Mouse (Mus musculus): ENCODE measurements at regions not wholly inside any gene's neighbourhood (a gene's known extent, or its start where the extent isn't known, plus 50 kb on each side); places are given as distances from the start of the nearest gene placed in this dataset.

DNA sequence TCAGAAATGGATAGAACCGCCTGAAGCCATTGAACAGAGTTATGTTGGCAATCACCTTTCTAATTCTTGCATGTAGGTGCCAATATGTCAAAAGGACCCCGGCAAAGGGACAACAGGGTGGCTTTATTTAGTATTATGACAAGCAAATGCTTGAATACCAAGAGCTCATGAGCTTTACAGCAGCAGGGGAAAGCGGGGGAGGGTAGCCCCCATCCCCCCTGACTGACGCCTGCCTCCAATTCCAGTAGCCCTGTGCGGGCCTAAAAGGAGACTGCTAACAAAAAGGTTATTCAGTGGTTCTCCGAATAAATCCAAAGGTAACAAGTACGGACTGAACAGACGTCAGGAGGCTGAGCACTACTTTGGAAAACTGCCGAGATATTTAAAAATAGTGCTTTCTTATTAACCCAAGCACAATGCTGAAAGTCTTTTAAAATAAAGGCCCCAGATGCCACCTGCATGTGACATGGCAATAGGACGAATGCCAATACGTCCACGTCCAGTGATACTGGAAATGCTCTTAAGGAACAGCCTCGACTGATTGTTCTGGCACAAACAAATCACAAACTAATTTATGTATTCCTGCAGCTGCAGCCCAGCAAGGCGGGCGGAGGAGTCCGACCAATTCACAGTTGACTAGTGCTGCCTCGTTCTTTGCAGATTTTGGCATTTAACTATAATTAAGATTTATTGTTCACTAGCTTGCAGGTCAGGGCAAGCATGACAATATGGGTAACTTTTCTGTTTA, 771.7 kb upstream of the Car8 start:
- peak overlapping the region; percentile 76 for H3K27ac ChIP-seq
- WGBS: 21% methylated on average over 17 of the region's 17 CpGs
- H3K9me3 ChIP-seq: no peaks in the 10 kb centered on the region
- peak overlapping the region; percentile 27; the same call in 1 of the 2 replicates for H3K4me2 ChIP-seq
- no peaks in the 10 kb centered on the region for H3K36me3 ChIP-seq (replicated peaks)
- H3K4me1 ChIP-seq: peaks cover 48% of the 10 kb centered on the region
- peak; percentile 75 for ATAC-seq (ENCODE audit: low FRiP score)
- no peak overlapping the region for H3K4me3 ChIP-seq (replicated peaks)
- no peak overlapping the region for H3K9ac ChIP-seq
- H3K27me3 ChIP-seq: peaks cover 10% of the 10 kb centered on the region; the same call in 1 of the 2 replicates

DNA sequence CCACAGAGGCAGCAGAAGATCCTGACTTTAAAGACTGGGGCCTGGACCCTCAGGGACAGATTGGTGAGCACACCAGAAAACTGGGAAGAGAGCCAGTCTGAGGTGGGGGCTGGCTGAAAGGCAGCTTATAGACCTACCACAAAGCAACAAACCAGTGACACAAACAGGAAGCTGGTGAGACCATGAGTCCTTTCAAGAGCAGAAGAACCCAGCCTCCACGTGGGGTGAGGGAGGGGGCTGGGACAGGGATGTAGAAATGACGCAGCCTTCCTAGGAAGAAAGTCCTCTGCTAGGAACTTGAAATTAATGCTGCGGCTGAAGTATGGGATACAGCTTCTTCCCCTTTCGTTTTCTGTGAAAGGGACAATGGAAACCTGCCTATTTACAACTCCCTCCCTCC, 770.8 kb upstream of the Car8 start:
- no peak overlapping the region for H3K4me2 ChIP-seq
- H3K27ac ChIP-seq: peak overlapping the region; percentile 76; the same call in 1 of the 2 replicates
- WGBS: 55% methylated on average over 4 of the region's 4 CpGs
- peaks cover 7% of the 10 kb centered on the region; the same call in 1 of the 2 replicates for H3K27me3 ChIP-seq
- peaks cover 41% of the 10 kb centered on the region for H3K4me1 ChIP-seq
- no peaks in the 10 kb centered on the region for H3K36me3 ChIP-seq (replicated peaks)
- ATAC-seq (ENCODE audit: low FRiP score): no peak
- no peak overlapping the region for H3K4me3 ChIP-seq (replicated peaks)
- H3K9ac ChIP-seq: no peak overlapping the region
- H3K9me3 ChIP-seq: no peaks in the 10 kb centered on the region

GRCm38 (mm10) chr4:9005938-9006626, 767.2 kb upstream of the Car8 start:
- Histone ChIP-seq H3K27me3 (no peaks in the 10 kb centered on the region), H3K4me1 (peaks cover 24% of the 10 kb centered on the region), H3K9ac (no peak overlapping the region), H3K4me3 (replicated peaks) (no peak overlapping the region), H3K36me3 (replicated peaks) (no peaks in the 10 kb centered on the region), H3K27ac (no peak overlapping the region), H3K9me3 (no peaks in the 10 kb centered on the region), H3K4me2 (no peak overlapping the region)
- 14% methylated on average over 8 of the region's 8 CpGs for WGBS
- no peak for ATAC-seq (ENCODE audit: low FRiP score)

DNA sequence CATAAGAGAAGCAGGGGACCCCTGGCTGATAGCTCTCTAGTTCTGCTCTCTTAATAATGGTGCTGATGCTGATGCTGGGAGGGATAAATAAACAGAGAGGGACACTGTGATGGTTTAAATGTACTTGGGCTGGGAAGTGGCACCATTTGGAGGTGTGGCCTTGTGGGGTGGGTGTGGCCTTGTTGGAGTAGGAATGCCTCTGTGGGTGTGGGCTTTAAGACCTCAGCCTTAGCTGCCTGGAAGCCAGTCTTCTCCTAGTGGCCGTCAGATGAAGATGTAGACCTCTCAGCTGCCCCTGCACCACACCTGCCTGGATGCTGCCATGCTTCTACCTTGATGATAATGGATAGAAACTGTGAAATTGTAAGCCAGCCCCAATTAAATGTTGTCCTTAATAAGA, 765.0 kb upstream of the Car8 start:
- Histone ChIP-seq H3K27ac (no peak overlapping the region), H3K4me3 (replicated peaks) (no peak overlapping the region), H3K27me3 (no peaks in the 10 kb centered on the region), H3K9me3 (no peaks in the 10 kb centered on the region), H3K9ac (no peak overlapping the region), H3K4me2 (no peak overlapping the region), H3K36me3 (replicated peaks) (no peaks in the 10 kb centered on the region), H3K4me1 (peaks cover 6% of the 10 kb centered on the region)
- 85% methylated on average over 1 of the region's 1 CpGs for WGBS
- ATAC-seq (ENCODE audit: low FRiP score): no peak

DNA sequence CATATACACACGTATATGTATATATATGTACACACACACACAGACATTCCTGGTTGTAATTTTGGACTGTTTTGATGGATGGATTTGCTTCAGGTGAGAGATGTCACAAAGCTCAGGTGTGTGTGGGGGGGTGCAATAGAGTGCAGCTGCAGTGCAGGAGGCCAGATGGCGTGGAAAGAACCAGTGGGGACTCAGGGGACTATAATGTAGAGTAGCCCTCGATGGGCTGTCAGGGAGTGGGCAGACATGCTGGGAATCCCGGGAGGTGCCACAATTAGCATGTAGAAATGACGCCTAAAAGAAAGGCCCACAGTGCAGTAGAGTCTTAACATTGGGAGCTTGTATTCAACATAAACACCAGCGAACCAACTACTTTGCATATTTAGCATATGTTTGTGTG, 763.5 kb upstream of the Car8 start:
- H3K4me3 ChIP-seq (replicated peaks): no peak overlapping the region
- H3K27me3 ChIP-seq: no peaks in the 10 kb centered on the region
- H3K4me2 ChIP-seq: no peak overlapping the region
- no peak overlapping the region for H3K9ac ChIP-seq
- 63% methylated on average over 6 of the region's 6 CpGs for whole genome bisulfite sequencing
- no peak overlapping the region for H3K27ac ChIP-seq
- H3K36me3 ChIP-seq (replicated peaks): no peaks in the 10 kb centered on the region
- H3K4me1 ChIP-seq: peaks cover 6% of the 10 kb centered on the region
- no peak for ATAC-seq (ENCODE audit: low FRiP score)
- no peaks in the 10 kb centered on the region for H3K9me3 ChIP-seq

GRCm38 (mm10) chr4:8998606-8999005, 759.8 kb upstream of the Car8 start:
- 88% methylated on average over 4 of the region's 4 CpGs for WGBS
- Histone ChIP-seq H3K9me3 (no peaks in the 10 kb centered on the region), H3K9ac (no peak overlapping the region), H3K4me3 (replicated peaks) (no peak overlapping the region), H3K4me2 (no peak overlapping the region), H3K27ac (no peak overlapping the region), H3K4me1 (no peaks in the 10 kb centered on the region), H3K27me3 (no peaks in the 10 kb centered on the region), H3K36me3 (replicated peaks) (no peaks in the 10 kb centered on the region)
- ATAC-seq (ENCODE audit: low FRiP score): no peak

DNA sequence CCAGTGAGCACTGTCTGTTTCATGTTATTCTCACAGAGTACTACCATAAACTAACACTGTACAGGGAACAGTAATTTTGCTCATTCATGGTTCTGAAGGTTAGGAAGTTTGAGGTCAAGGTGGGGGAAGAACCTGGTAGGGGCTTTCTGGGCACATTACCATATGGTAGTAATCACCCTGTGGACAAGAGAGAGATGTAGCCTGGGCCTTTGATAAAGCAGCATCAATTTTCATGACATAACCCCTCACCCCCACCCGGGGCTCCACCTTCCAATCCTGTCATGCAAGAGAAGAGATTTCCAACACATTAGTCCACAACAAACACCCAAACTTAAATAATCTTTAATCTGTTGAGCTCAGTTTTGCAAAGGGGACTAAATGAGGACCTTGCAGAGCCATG, 753.3 kb upstream of the Car8 start:
- no peaks in the 10 kb centered on the region for H3K9me3 ChIP-seq
- H3K4me2 ChIP-seq: no peak overlapping the region
- H3K27me3 ChIP-seq: peaks cover 3% of the 10 kb centered on the region; the same call in 1 of the 2 replicates
- H3K36me3 ChIP-seq (replicated peaks): no peaks in the 10 kb centered on the region
- ATAC-seq (ENCODE audit: low FRiP score): no peak
- H3K4me1 ChIP-seq: peaks cover 29% of the 10 kb centered on the region
- WGBS: 89% methylated on average over 1 of the region's 1 CpGs
- H3K4me3 ChIP-seq (replicated peaks): no peak overlapping the region
- no peak overlapping the region for H3K9ac ChIP-seq
- no peak overlapping the region for H3K27ac ChIP-seq

- Histone ChIP-seq H3K9ac (no peak overlapping the region), H3K4me2 (no peak overlapping the region), H3K27ac (no peak overlapping the region), H3K4me3 (replicated peaks) (no peak overlapping the region), H3K9me3 (no peaks in the 10 kb centered on the region), H3K4me1 (peaks cover 36% of the 10 kb centered on the region), H3K36me3 (replicated peaks) (no peaks in the 10 kb centered on the region), H3K27me3 (peaks cover 6% of the 10 kb centered on the region; the same call in 1 of the 2 replicates)
- no peak for ATAC-seq (ENCODE audit: low FRiP score)
- 80% methylated on average over 5 of the region's 5 CpGs for WGBS
These were observed 751.7 kb upstream of the Car8 start for GRCm38 (mm10) chr4:8990551-8990950.

- peaks cover 9% of the 10 kb centered on the region; the same call in 1 of the 2 replicates for H3K27me3 ChIP-seq
- ATAC-seq (ENCODE audit: low FRiP score): 0 out of 2 replicates have a peak, but pooled peaks have one; percentile 36
- H3K4me1 ChIP-seq: peaks cover 36% of the 10 kb centered on the region
- no peaks in the 10 kb centered on the region for H3K9me3 ChIP-seq
- no peak overlapping the region for H3K4me3 ChIP-seq (replicated peaks)
- WGBS: 31% methylated on average over 6 of the region's 6 CpGs
- H3K9ac ChIP-seq: no peak overlapping the region
- H3K36me3 ChIP-seq (replicated peaks): no peaks in the 10 kb centered on the region
- no peak overlapping the region for H3K4me2 ChIP-seq
- peak overlapping the region; percentile 3; the same call in 1 of the 2 replicates for H3K27ac ChIP-seq
These were observed 750.8 kb upstream of the Car8 start for GRCm38 (mm10) chr4:8989614-8990013.

DNA sequence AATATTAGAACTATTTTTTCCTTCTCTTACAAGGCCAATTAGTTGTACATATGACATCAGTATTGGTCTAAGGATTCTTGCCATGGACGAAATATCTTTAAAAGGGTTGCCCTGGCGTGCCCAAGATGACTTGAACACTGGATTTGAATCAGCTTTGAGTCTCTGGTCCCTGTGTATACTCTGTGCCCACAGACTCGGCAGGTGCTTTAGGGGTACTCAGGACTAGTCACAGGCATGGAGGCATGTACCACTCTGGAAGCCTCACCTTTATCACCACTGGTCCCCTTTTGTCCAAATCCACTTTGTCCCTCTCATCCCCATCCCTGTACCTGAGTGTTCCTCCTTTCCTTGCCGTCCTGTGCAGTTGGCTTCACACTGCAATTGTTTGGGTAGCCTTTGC, 750.3 kb upstream of the Car8 start:
- peaks cover 9% of the 10 kb centered on the region; the same call in 1 of the 2 replicates for H3K27me3 ChIP-seq
- H3K9ac ChIP-seq: no peak overlapping the region
- no peaks in the 10 kb centered on the region for H3K9me3 ChIP-seq
- no peak overlapping the region for H3K4me2 ChIP-seq
- no peak overlapping the region for H3K27ac ChIP-seq
- WGBS: 81% methylated on average over 4 of the region's 4 CpGs
- peaks cover 36% of the 10 kb centered on the region for H3K4me1 ChIP-seq
- ATAC-seq (ENCODE audit: low FRiP score): no peak
- H3K36me3 ChIP-seq (replicated peaks): no peaks in the 10 kb centered on the region
- no peak overlapping the region for H3K4me3 ChIP-seq (replicated peaks)

GRCm38 (mm10) chr4:8988345-8988733, 749.5 kb upstream of the Car8 start:
- no peak for ATAC-seq (ENCODE audit: low FRiP score)

DNA sequence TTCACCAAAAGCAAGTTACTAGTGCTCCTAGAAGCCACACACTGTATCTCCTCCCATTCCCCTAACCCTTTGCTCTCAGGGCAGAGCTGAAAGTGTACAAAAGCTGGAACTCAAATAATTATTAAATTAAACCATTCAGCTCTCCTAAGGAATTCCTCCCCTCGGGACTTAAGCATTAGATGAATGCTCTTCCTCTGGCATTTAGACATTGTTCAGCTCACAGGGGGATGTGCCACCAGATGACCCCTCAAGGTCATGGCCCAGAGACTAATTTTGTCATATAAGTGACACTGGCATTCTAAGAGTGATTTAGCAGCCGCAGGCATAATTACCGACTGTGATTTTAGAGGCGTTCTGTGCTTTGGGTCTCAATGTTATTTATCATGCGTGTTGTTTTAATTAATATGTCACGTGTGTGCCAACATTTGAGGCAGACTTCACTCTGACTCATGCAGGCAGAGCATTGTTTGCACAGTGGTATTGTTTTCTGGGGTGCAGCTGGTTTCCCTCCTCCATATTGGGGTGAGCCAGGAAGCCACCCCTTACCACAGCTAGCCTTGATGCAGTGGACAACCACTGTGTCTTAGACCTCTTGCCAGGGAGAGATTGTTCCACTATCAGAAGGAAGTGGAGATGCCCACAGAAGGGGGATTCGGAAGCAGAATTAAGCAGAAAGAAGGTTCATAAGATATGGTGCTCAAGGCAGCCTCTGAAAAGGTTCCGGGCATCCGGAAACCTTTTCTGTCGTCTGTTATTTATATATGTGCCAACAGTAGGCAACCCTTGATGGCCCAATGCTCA, 748.9 kb upstream of the Car8 start:
- Histone ChIP-seq H3K36me3 (replicated peaks) (no peaks in the 10 kb centered on the region), H3K9ac (no peak overlapping the region), H3K27ac (no peak overlapping the region), H3K4me1 (peaks cover 36% of the 10 kb centered on the region), H3K9me3 (no peaks in the 10 kb centered on the region), H3K27me3 (peaks cover 9% of the 10 kb centered on the region; the same call in 1 of the 2 replicates), H3K4me3 (replicated peaks) (no peak overlapping the region), H3K4me2 (no peak overlapping the region)
- WGBS: 55% methylated on average over 10 of the region's 10 CpGs
- ATAC-seq (ENCODE audit: low FRiP score): no peak

More at GRCm38 (mm10) chr4:8988345-8988733, 749.5 kb upstream of the Car8 start:
- peaks cover 36% of the 10 kb centered on the region for H3K4me1 ChIP-seq
- H3K27ac ChIP-seq: no peak overlapping the region
- no peak overlapping the region for H3K4me2 ChIP-seq
- H3K9me3 ChIP-seq: no peaks in the 10 kb centered on the region
- H3K27me3 ChIP-seq: peaks cover 9% of the 10 kb centered on the region; the same call in 1 of the 2 replicates
- H3K4me3 ChIP-seq (replicated peaks): no peak overlapping the region
- 72% methylated on average over 8 of the region's 8 CpGs for WGBS
- H3K9ac ChIP-seq: no peak overlapping the region
- no peaks in the 10 kb centered on the region for H3K36me3 ChIP-seq (replicated peaks)

Data from forebrain, embryonic 12.5 days (tissue).